Mouse (Mus musculus): ENCODE measurements around the gene Erc2.

DNA sequence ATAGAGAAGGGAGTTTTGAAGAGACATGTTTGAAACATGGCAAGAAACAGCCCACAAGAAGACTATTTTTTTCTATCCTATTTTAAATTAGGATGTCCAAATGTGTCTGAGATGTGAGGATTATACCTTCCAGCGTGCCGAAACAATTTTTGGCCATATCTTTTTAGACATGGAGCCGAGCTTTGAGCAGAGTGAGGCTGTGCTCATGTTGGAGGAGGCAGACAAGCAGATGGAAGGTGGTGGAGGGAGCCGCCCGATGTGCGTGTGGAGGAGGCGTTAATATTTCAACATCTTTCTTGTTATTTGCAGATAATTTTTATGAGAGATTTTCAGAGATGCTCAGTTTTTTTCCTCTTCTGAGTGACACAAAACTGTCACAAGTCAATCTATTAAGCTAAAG lies 50.5 kb downstream of the Erc2 start:
- TF ChIP-seq POLR2A (IDR thresholded peaks at IDR 0.05; ENCODE audit: low read depth, low read length), result no peak
- TF ChIP-seq CTCF (IDR thresholded peaks at IDR 0.05; ENCODE audit: extremely low read depth, insufficient read length, insufficient replicate concordance, low read depth, low read length), result no peak
